18 mouse cellular contexts compared by ENCODE assay signal in genomic region chr11:8639726-8640125, GRCm38 (mm10). TPM values are rescaled to one million over a fixed set of nuclear protein-coding genes. Genes with fewer than 3 reads are reported as not detected.
DNase-seq lines count a peak whose midpoint lies in the region; ATAC-seq and TF ChIP-seq lines count a peak whose summit lies in the region.
"Had no signal": no experiment of that assay in that cellular context is flagged by ENCODE, and none has a peak within 500 bp of the region (broad histone marks: within the 10 kb centered on the region; RNA-seq: fewer than 3 reads in every experiment).

No protein-coding gene starts in this region.

- H3K9ac ChIP-seq in heart, embryonic 14.5 days (ENCODE audit: low read length): no peak overlapping the region
- no peak overlapping the region for H3K9ac ChIP-seq in liver, adult 2 months (ENCODE audit: low read depth, low read length)
- H3K9ac ChIP-seq: forebrain, postnatal 0 days; hindbrain, embryonic 14.5 days; liver, embryonic 13.5 days; midbrain, embryonic 15.5 days had no signal

- TF ChIP-seq POLR2A in liver, adult 2 months (IDR thresholded peaks at IDR 0.05; ENCODE audit: extremely low read depth, insufficient read depth, low read length): no peak
- no peak for TF ChIP-seq POLR2A in small intestine, adult 2 months (IDR thresholded peaks at IDR 0.05; ENCODE audit: low read depth, low read length)

- no peaks in the 10 kb centered on the region for H3K9me3 ChIP-seq in heart, embryonic 14.5 days (ENCODE audit: control insufficient read depth, low read length)
- H3K9me3 ChIP-seq: liver, embryonic 13.5 days; megakaryocyte, embryonic 14.5 days; midbrain, embryonic 15.5 days had no signal

- peaks cover 29 to 45% of the 10 kb centered on the region in 2 experiments for H3K4me1 ChIP-seq in heart, embryonic 14.5 days (ENCODE audit: control insufficient read depth in 2 of 2, insufficient read depth in 2 of 2, low read length in 2 of 2)
- peaks cover 7% of the 10 kb centered on the region for H3K4me1 ChIP-seq in liver, adult 2 months (ENCODE audit: control insufficient read depth, insufficient read depth, low read length)
- H3K4me1 ChIP-seq in small intestine, adult 2 months (ENCODE audit: control insufficient read depth, insufficient read depth, insufficient read length, low read length): peaks cover 45% of the 10 kb centered on the region
- H3K4me1 ChIP-seq: megakaryocyte, embryonic 14.5 days; midbrain, embryonic 15.5 days had no signal

- H3K27ac ChIP-seq in heart, embryonic 14.5 days (replicated peaks in 1 of 2; ENCODE audit: control insufficient read depth in 1 of 2, insufficient read depth in 1 of 2, low read depth in 2 of 2, low read length in 2 of 2): peak overlapping the region; percentile 53 to 71
- no peak overlapping the region for H3K27ac ChIP-seq in liver, adult 2 months (replicated peaks; ENCODE audit: insufficient read depth, low read depth, low read length)
- H3K27ac ChIP-seq in small intestine, adult 2 months (ENCODE audit: insufficient read depth, low read depth, low read length): 0 out of 2 replicates have a peak overlapping the region, but pooled peaks have one; percentile 12
- H3K27ac ChIP-seq: hindbrain, embryonic 14.5 days; liver, embryonic 13.5 days; midbrain, embryonic 15.5 days had no signal

- no peak overlapping the region for H3K4me3 ChIP-seq in heart, embryonic 14.5 days (ENCODE audit: control insufficient read depth in 1 of 2, insufficient read depth in 1 of 2, low read depth in 1 of 2, low read length in 2 of 2)
- H3K4me3 ChIP-seq in liver, adult 2 months (ENCODE audit: insufficient read depth, low read depth, low read length): no peak overlapping the region
- H3K4me3 ChIP-seq in small intestine, adult 2 months (ENCODE audit: low read depth, low read length): no peak overlapping the region
- H3K4me3 ChIP-seq: liver, embryonic 13.5 days; megakaryocyte, embryonic 14.5 days; midbrain, embryonic 15.5 days had no signal

- WGBS in heart, embryonic 14.5 days: 82% methylated on average over 15 of the region's 16 CpGs
- WGBS in liver, adult 2 months: 75% methylated on average over 16 of the region's 16 CpGs
- WGBS in small intestine, adult 2 months: 81% methylated on average over 16 of the region's 16 CpGs

- intact Hi-C loops in heart, postnatal 10 days (cut with DNase I): no loop called here

- no peak for DNase-seq in heart, postnatal 10 days
- peak; percentile 30 for DNase-seq in liver, adult 2 months (ENCODE audit: extremely low read depth, low read depth, low spot score)
- DNase-seq in liver: no peak
- DNase-seq in adrenal gland, postnatal 36 days: peak; percentile 73 to 74
- DNase-seq in left cerebral cortex, adult 9 months (ENCODE audit: low spot score in 2 of 2): no peak
- no peak for DNase-seq in thymus, postnatal 25 days
- DNase-seq: cerebellum, adult 2 months; forebrain, postnatal 0 days; kidney, adult 11 months; liver, embryonic 13.5 days; lung, postnatal 14 days; right cerebral cortex, adult 18-20 months; thymus, postnatal 4 days had no signal

- H3K4me2 ChIP-seq in heart, embryonic 14.5 days (ENCODE audit: low read length): no peak overlapping the region
- H3K4me2 ChIP-seq: hindbrain, embryonic 14.5 days; liver, embryonic 13.5 days; midbrain, embryonic 15.5 days had no signal

- TF ChIP-seq CTCF in liver, adult 2 months (IDR thresholded peaks at IDR 0.05; ENCODE audit: low read depth, low read length): no peak
- no peak for TF ChIP-seq CTCF in small intestine, adult 2 months (IDR thresholded peaks at IDR 0.05; ENCODE audit: extremely low read depth, insufficient read length, insufficient replicate concordance, low read depth, low read length)

- no peaks in the 10 kb centered on the region for H3K36me3 ChIP-seq in heart, embryonic 14.5 days (ENCODE audit: control insufficient read depth, insufficient read depth, low read length)
- no peaks in the 10 kb centered on the region for H3K36me3 ChIP-seq in liver, adult 2 months (ENCODE audit: control insufficient read depth, insufficient read depth, low read length)
- no peaks in the 10 kb centered on the region for H3K36me3 ChIP-seq in small intestine, adult 2 months (ENCODE audit: control insufficient read depth, insufficient read depth, low read length)
- H3K36me3 ChIP-seq: liver, embryonic 13.5 days; midbrain, embryonic 15.5 days had no signal

- ATAC-seq in heart, embryonic 14.5 days (ENCODE audit: insufficient number of reproducible peaks, insufficient read depth, low FRiP score, low read depth): no peak; the same call in 1 of the 2 replicates
- ATAC-seq: midbrain, embryonic 15.5 days had no signal

- no peaks in the 10 kb centered on the region for H3K27me3 ChIP-seq in heart, embryonic 14.5 days (ENCODE audit: control insufficient read depth, insufficient read depth, low read length)
- no peaks in the 10 kb centered on the region for H3K27me3 ChIP-seq in liver, adult 2 months (ENCODE audit: control insufficient read depth, insufficient read depth, low read length)
- H3K27me3 ChIP-seq in small intestine, adult 2 months (ENCODE audit: control insufficient read depth, insufficient read depth, low read length): no peaks in the 10 kb centered on the region
- H3K27me3 ChIP-seq: liver, embryonic 13.5 days; midbrain, embryonic 15.5 days had no signal

- H3K79me2 ChIP-seq in liver, adult 2 months (ENCODE audit: control insufficient read depth, insufficient read depth, low read length): peaks cover 26% of the 10 kb centered on the region

RNA-seq across cellular contexts. Expression of gene Tns3, which starts 24.6 kb away (rescaled TPM):
- polyA plus RNA-seq in heart, embryonic 14.5 days (2014; fragmentation: Nextera tagmentation; extraction: Ambion mirVana): 9.3 and 14.1 TPM in 2 replicates
- 10 to 100 TPM; 27.4 to 29.0 TPM for total RNA-seq in heart, postnatal 10 days (2021)
- total RNA-seq in liver, adult 2 months (2014; rRNA removed): 15.3 and 19.7 TPM in 2 replicates
- polyA plus RNA-seq in liver, adult 2 months (2012; rRNA removed): 12.8 and 14.6 TPM in 2 replicates
- total RNA-seq in adrenal gland, postnatal 36 days (2021): 10 to 100 TPM; 46.9 to 60.6 TPM
- polyA plus RNA-seq in small intestine, adult 2 months (2012; rRNA removed): 13.3 and 24.9 TPM in 2 replicates

Comparison
In these comparisons a context has a peak if more than half of its experiments do, and no peak if none do; other contexts are left out.
1. DNase-seq: peak in liver, adult 2 months (single experiment) and adrenal gland, postnatal 36 days (2 of 2); none in heart, postnatal 10 days (0 of 2), liver (single experiment), left cerebral cortex, adult 9 months (0 of 2) and thymus, postnatal 25 days (single experiment).